15 mouse cellular contexts compared by ENCODE assay signal in the genomic region with DNA sequence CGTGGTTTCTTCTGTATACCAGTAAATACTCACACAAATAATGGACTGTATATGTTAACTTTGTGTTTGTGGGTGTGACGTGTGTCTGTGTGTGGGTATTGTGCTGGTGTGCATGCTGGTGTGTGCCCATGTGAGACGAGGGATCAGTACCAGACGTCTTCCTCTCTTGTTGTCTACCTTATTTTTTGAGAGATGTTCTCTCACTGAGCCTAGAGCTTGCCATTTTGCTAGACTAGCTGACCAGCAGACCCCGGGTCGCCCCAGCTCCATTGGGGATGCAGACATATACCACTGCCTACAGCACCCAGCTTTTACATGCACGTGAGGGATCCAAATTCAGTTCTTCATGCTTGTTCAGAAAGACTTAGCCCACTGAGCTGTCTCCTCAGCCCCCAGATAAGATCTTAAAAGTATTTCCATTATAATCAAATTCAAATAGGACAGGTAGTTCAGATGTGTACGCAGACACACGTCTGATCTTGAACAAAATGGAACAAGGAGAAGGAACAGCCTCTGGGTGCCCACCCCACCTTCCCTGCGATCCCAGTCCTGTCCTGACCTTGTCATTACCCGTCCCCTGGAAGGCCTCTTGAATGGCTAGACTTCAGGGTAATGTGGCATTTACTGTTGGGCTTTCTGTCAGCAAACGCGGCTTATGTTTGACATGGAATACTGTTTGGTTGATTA.
"Had no signal": no experiment of that assay in that cellular context is flagged by ENCODE, and none has a peak within 500 bp of the region (broad histone marks: within the 10 kb centered on the region; RNA-seq: fewer than 3 reads in every experiment).

No protein-coding gene starts in this region.

- H3K27ac ChIP-seq: layer of hippocampus, adult 2 months; left cerebral cortex, adult 2 months; limb, embryonic 15.5 days; liver, embryonic 12.5 days; macrophage; midbrain, embryonic 12.5 days; stomach, postnatal 0 days had no signal

- H3K4me1 ChIP-seq: limb, embryonic 15.5 days; liver, embryonic 12.5 days; megakaryocyte, embryonic 14.5 days had no signal

- H3K27me3 ChIP-seq: liver, embryonic 12.5 days; megakaryocyte, embryonic 14.5 days had no signal

- DNase-seq: kidney, postnatal 10 days; kidney, postnatal 4 days; lung, embryonic 14.5 days; lung, postnatal 10 days; right cerebral cortex, adult 18-20 months; right cerebral cortex, postnatal 25 days; thymus, postnatal 4 days had no signal

- H3K36me3 ChIP-seq: limb, embryonic 15.5 days; liver, embryonic 12.5 days; midbrain, embryonic 12.5 days had no signal

- H3K9me3 ChIP-seq: limb, embryonic 15.5 days; liver, embryonic 12.5 days; megakaryocyte, embryonic 14.5 days; midbrain, embryonic 12.5 days had no signal

- H3K4me3 ChIP-seq: layer of hippocampus, adult 2 months; left cerebral cortex, adult 2 months; limb, embryonic 15.5 days; liver, embryonic 12.5 days; megakaryocyte, embryonic 14.5 days; midbrain, embryonic 12.5 days had no signal
